Mouse (Mus musculus) embryo, embryonic 10 days (tissue): ENCODE measurements around the gene Gng3.

Experiments used
- DNase-seq: peaks from one replicate; pipeline ENCODE4 v3.0.0-alpha.2; 2015; ENCODE audit warnings: low spot score

Gng3 gene

GRCm38 (mm10) chr19:8803879-8804660 lies 34.9 kb downstream of the Gng3 start:
- DNase-seq, result no peak

- DNase-seq, result no peak
These were observed 35.7 kb downstream of the Gng3 start for GRCm38 (mm10) chr19:8803204-8803780.

GRCm38 (mm10) chr19:8802130-8802821 lies 36.7 kb downstream of the Gng3 start, which contains the start of gene Zbtb3:
Gene Zbtb3 (plus strand): TSS chr19:8802555.
- peak; percentile 97 for DNase-seq

- DNase-seq, result no peak
These were observed 40.1 kb downstream of the Gng3 start for GRCm38 (mm10) chr19:8798947-8799315.

GRCm38 (mm10) chr19:8798264-8798946 lies 40.6 kb downstream of the Gng3 start, which contains the start of gene Polr2g:
Gene Polr2g (minus strand): TSS chr19:8798577.
- DNase-seq, result peak; percentile 93

GRCm38 (mm10) chr19:8790171-8790570 lies 48.8 kb downstream of the Gng3 start:
- no peak for DNase-seq

- no peak for DNase-seq
These were observed 49.8 kb downstream of the Gng3 start for GRCm38 (mm10) chr19:8789171-8789570.

GRCm38 (mm10) chr19:8788521-8788920 lies 50.5 kb downstream of the Gng3 start:
- DNase-seq, result peak; percentile 66
